Mouse (Mus musculus) liver, postnatal 0 days (tissue): ENCODE data around the gene Inpp4b.

Source experiments
- CTCF ChIP-seq: sonication (generic); IDR thresholded peaks from 2 replicates; pipeline ENCODE4 v1.5.1; 2016; ENCODE audit warnings: antibody characterized with exemption, low read depth
- EP300 ChIP-seq: IDR thresholded peaks from 2 replicates; pipeline ENCODE4 v1.6.1; 2016; ENCODE audit warnings: antibody characterized with exemption, low read depth, mild to moderate bottlenecking

GRCm38 (mm10) chr8:81370607-81371006, 28.3 kb downstream of the Inpp4b start:
- TF ChIP-seq CTCF: no peak
- TF ChIP-seq EP300: no peak
